Mouse (Mus musculus) brown adipose tissue, adult 24 weeks (tissue): ENCODE measurements at regions not wholly inside any gene's neighbourhood (a gene's known extent, or its start where the extent isn't known, plus 50 kb on each side); places are given as distances from the start of the nearest gene placed in this dataset.

Experiments used
- H3K27ac ChIP-seq: fragments of 200-500 bp; replicated peaks from 2 replicates; pipeline ENCODE4 v1.5.1; 2012; ENCODE audit warnings: low read depth, mild to moderate bottlenecking, low read length
- H3K4me1 ChIP-seq: fragments of 200-500 bp; 2 replicates; pipeline ENCODE4 v1.6.1; 2012; ENCODE audit warnings: low read length, mixed read lengths; ENCODE audit not compliant: control insufficient read depth, insufficient read depth, insufficient read length
- H3K4me3 ChIP-seq: fragments of 200-500 bp; 2 replicates; pipeline ENCODE4 v1.5.1; 2012; ENCODE audit warnings: low read depth, mild to moderate bottlenecking, low read length, moderate library complexity; ENCODE audit not compliant: insufficient read depth

DNA sequence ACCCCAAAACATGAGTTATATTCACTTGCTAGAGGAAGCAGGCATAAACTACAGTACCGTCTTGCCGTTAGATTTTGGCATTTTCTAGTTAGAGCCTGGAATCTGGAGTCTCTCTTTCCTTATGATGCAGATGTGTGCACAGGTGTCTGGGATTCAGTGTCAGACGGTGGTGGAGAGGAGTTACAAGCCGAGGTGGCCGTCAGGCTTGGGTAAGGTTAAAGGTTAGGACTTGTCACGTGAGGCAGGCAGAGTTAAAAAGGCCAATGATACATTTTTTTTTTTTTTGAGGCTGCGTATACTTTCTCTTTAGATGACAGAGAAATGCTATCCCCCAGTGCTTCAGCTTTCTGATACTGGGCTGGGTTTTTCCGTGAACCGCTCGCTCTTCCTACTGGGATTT lies 57.9 kb upstream of the Ppara start:
- peak overlapping the region; percentile 41 for H3K27ac ChIP-seq
- peak overlapping the region; percentile 8; the same call in 1 of the 2 replicates for H3K4me3 ChIP-seq
- H3K4me1 ChIP-seq, result peaks cover 26% of the 10 kb centered on the region

DNA sequence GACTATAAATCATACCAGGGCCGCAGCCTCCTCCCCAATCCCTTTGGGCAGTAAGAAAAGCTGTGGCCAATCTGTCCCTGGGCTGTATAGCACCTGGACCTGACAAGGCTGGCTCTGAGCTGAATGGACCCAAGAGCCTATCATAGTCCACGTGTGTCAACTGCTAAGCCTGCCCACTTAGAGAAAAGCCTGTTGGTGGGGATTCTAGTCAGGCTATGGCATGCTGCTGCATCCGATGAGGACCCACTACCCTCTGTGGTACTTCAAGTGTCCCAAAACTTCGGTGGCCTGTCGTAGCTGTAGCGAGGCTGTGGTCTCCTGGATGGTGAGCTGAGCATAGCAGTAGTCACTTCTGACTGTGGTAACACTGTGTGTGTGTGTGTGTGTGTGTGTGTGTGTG lies 57.4 kb upstream of the Ppara start:
- Histone ChIP-seq H3K27ac (peak overlapping the region; percentile 62), H3K4me1 (peaks cover 28% of the 10 kb centered on the region), H3K4me3 (peak overlapping the region; percentile 24)

DNA sequence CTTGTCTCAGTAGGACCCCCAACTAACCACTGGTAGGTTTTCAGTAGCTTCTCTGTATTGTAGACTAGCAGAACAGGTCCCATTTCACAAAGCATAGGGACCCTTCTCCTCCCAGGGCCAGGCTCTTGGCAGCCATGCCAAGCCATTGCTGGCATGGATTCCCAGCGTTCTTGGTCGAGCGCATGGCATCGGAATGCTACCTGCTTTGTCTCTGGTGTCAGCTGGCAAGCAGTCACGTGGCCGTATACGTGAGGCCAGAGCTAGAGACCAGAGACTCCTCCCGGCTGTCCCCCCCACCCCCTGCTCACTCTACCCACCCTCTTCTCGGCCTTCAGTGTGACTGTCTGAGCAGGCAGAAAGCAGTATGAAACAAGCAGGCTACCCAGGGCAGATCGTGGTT lies 56.9 kb upstream of the Ppara start:
- Histone ChIP-seq H3K4me1 (peaks cover 29% of the 10 kb centered on the region), H3K27ac (peak overlapping the region; percentile 62; the same call in 1 of the 2 replicates), H3K4me3 (peak overlapping the region; percentile 24)

DNA sequence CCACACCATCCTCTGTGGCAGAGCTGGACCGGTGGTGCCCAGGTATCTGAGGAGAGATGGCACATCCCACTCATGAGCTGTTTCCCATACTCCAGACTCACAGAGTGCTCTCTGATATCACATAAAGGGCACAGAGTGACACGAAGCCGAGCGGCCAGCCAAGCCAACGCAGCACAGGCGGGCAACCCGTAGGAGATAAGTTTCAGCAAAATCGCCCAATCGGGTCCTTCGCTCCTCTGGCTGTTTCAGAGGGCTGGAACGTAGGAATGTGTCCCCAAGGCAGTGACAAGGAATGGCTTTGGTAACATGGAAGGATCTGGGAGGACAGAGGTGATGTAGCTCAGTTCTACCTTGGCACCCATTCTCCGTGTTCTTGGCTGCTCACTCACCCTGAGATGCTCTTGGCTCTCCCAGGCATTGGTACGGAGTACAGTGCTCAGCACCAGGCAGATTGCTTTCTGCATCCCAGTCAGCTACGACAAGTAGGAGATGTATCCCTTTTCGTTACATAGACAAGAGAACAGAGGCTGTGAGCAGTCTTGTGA lies 56.4 kb upstream of the Ppara start:
- Histone ChIP-seq H3K4me3 (peak overlapping the region; percentile 16), H3K27ac (peak overlapping the region; percentile 49), H3K4me1 (peaks cover 33% of the 10 kb centered on the region)

- Histone ChIP-seq H3K4me3 (peak overlapping the region; percentile 48), H3K4me1 (peaks cover 40% of the 10 kb centered on the region), H3K27ac (peak overlapping the region; percentile 49)
Observed at GRCm38 (mm10) chr15:85678981-85679708, 55.6 kb upstream of the Ppara start.

GRCm38 (mm10) chr15:85679864-85680428 lies 54.8 kb upstream of the Ppara start:
- H3K4me1 ChIP-seq, result peaks cover 47% of the 10 kb centered on the region
- peak overlapping the region; percentile 33; the same call in 1 of the 2 replicates for H3K27ac ChIP-seq
- peak overlapping the region; percentile 23; the same call in 1 of the 2 replicates for H3K4me3 ChIP-seq

DNA sequence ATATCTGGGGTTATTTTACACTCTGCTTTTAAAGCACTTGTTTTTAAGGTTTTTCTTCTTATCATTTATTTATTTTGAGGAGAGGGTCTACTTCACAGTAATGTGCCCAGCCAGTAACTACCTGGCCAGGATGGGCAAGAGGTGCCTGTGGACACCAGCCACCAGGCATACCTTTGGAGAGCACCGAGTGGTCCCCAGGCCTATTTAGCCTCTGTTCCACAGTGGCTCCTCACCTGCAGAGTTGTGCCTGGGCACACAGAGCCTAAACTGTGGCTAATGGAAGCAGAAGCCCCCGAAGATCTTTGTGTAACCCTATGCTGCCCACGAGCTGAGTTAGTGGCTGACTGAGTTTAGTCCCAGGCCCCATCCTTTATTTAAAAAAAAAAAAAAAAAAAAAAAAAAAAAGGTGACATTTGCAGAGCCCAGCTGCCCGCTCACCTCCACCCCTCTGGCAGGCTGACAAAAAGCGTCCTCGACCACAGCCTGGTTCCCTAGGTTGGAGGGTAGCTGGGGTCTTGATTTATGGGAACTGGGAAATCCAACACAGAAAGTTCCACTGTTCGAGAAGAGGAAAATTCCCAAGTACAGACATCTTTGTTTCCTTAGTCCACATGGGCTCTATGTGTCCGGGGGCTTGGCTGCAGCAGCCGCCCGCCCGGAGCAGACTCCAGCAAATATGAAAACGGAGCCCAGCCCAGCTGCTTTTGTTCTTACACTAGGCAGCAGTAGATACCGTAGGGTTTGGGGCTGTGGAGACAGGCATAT lies 54.1 kb upstream of the Ppara start:
- Histone ChIP-seq H3K4me1 (peaks cover 53% of the 10 kb centered on the region), H3K27ac (peak overlapping the region; percentile 51), H3K4me3 (peak overlapping the region; percentile 32)

GRCm38 (mm10) chr15:85682116-85682515 lies 52.7 kb upstream of the Ppara start:
- peaks cover 55% of the 10 kb centered on the region for H3K4me1 ChIP-seq
- H3K27ac ChIP-seq, result peak overlapping the region; percentile 33; the same call in 1 of the 2 replicates
- no peak overlapping the region for H3K4me3 ChIP-seq

DNA sequence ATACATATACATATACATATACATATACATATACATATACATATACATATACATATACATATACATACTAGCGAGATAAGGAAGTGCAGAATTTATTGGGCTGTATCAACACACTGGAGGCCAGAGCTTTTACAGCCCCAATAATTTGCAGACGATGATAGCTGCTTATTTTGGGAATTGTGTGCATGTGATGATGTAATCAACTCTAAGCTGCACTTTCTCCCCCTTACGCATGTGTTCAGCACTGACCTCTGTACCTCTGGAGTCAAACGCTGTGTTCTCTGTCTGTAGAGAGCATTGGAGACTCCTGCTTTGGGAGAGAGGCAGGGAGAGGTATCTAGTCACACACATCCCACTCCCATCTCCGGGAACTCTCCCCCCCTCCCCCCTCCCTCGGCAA lies 52.0 kb upstream of the Ppara start:
- H3K27ac ChIP-seq, result peak overlapping the region; percentile 76
- peaks cover 57% of the 10 kb centered on the region for H3K4me1 ChIP-seq
- H3K4me3 ChIP-seq, result no peak overlapping the region

- H3K4me1 ChIP-seq, result peaks cover 59% of the 10 kb centered on the region
- no peak overlapping the region for H3K4me3 ChIP-seq
- peak overlapping the region; percentile 76 for H3K27ac ChIP-seq
Observed at GRCm38 (mm10) chr15:85683271-85683670, 51.5 kb upstream of the Ppara start.

- peaks cover 58% of the 10 kb centered on the region for H3K4me1 ChIP-seq
- 0 out of 2 replicates have a peak overlapping the region, but pooled peaks have one; percentile 35 for H3K4me3 ChIP-seq
- H3K27ac ChIP-seq, result peak overlapping the region; percentile 76
Observed at GRCm38 (mm10) chr15:85683716-85684115, 51.1 kb upstream of the Ppara start.

DNA sequence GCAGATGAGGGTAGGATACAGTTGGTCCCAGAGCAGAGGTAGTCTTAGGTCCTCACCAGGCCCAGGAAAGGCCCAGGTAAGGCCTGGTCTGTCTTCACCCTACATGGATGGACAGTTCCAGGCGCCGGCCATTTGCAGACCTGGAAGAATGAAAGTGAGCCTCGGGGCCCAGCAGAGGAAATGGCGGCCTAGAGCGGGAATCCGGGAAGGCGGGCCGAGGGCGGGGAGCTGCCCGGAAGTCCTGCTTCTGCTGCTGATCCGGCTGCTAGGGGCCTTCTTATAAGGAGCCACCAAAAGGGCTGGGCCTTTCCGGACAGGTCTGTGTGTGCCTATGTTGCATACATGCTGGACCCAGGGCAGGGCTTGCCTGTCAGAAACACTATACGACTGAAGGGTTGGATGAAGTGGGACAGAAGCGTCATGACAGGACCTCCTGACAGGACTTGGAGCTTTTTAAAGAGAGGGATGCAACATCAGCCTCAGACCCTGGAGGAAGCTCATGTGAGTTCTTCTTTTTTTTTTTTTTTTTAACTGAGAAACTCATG lies 50.5 kb upstream of the Ppara start:
- peak overlapping the region; percentile 76 for H3K27ac ChIP-seq

GRCm38 (mm10) chr15:85684875-85685274 lies 49.9 kb upstream of the Ppara start:
- Histone ChIP-seq H3K27ac (peak overlapping the region; percentile 68), H3K4me1 (peaks cover 61% of the 10 kb centered on the region), H3K4me3 (peak overlapping the region; percentile 35)

More for the DNA sequence above, 50.5 kb upstream of the Ppara start:
- Histone ChIP-seq H3K4me3 (peak overlapping the region; percentile 35), H3K4me1 (peaks cover 59% of the 10 kb centered on the region)
